Mouse (Mus musculus) limb, embryonic 13.5 days (tissue): Measurements from ENCODE around the gene Snn. TPM values are rescaled to one million over a fixed set of nuclear protein-coding genes. Genes with fewer than 3 reads are reported as not detected.

Source experiments
- ATAC-seq: fragments of 200-750 bp; cut with Nextera tagmentation; 2 replicates; pipeline ENCODE4 v1.8.0; 2017; ENCODE audit warnings: low read depth, moderate number of reproducible peaks, moderate TSS enrichment; ENCODE audit not compliant: low FRiP score
- H3K27ac ChIP-seq: fragments of 300-500 bp; sonication (generic); 2 replicates; pipeline ENCODE4 v1.5.1; 2015; ENCODE audit warnings: inconsistent platforms, mild to moderate bottlenecking, moderate library complexity
- H3K27me3 ChIP-seq: fragments of 300-500 bp; sonication (generic); 2 replicates; pipeline ENCODE4 v1.6.1; 2015; ENCODE audit warnings: mild to moderate bottlenecking, inconsistent platforms
- H3K36me3 ChIP-seq: fragments of 300-500 bp; sonication (generic); 2 replicates; pipeline ENCODE4 v1.6.1; 2015; ENCODE audit warnings: inconsistent platforms, mild to moderate bottlenecking, moderate library complexity
- H3K4me1 ChIP-seq: fragments of 300-500 bp; sonication (generic); 2 replicates; pipeline ENCODE4 v1.6.1; 2015; ENCODE audit warnings: inconsistent platforms
- H3K4me2 ChIP-seq: fragments of 300-500 bp; sonication (generic); replicated peaks from 2 replicates; pipeline ENCODE4 v1.6.1; 2015; ENCODE audit warnings: inconsistent platforms, mild to moderate bottlenecking, moderate library complexity
- H3K4me3 ChIP-seq: fragments of 300-500 bp; sonication (generic); 2 replicates; pipeline ENCODE4 v1.5.1; 2015; ENCODE audit warnings: moderate library complexity, mild to moderate bottlenecking, inconsistent platforms
- H3K9ac ChIP-seq: fragments of 300-500 bp; sonication (generic); 2 replicates; pipeline ENCODE4 v1.6.1; 2015; ENCODE audit warnings: mild to moderate bottlenecking, inconsistent platforms
- H3K9me3 ChIP-seq: fragments of 300-500 bp; sonication (generic); 2 replicates; pipeline ENCODE4 v1.6.1; 2016; ENCODE audit warnings: inconsistent platforms
- WGBS: fragments of 180-500 bp; shearing (Covaris S2); methylation state at CpG from one replicate; pipeline ENCODE4 v1.1.7; 2015; 5-methylcytosine and 5-hydroxymethylcytosine counted together
- polyA plus RNA-seq: library from polyadenylated mRNA; unstranded; fragments of >200 nt; fragmentation: Nextera tagmentation; extraction: Ambion mirVana; gene quantifications from 2 replicates; pipeline ENCODE4 v1.2.1, GENCODE M21; 2015

Gene Snn
- polyA plus RNA-seq, 1 experiment from 2014 or later: 44.0 TPM

- H3K9me3 ChIP-seq: no peaks in the 10 kb centered on the region
- no peak overlapping the region for H3K27ac ChIP-seq
- H3K4me3 ChIP-seq: no peak overlapping the region
- no peak overlapping the region for H3K4me2 ChIP-seq
- 82% methylated on average over 4 of the region's 4 CpGs for WGBS
- peaks cover 6% of the 10 kb centered on the region; the same call in 1 of the 2 replicates for H3K4me1 ChIP-seq
- peaks cover 74% of the 10 kb centered on the region for H3K36me3 ChIP-seq
- no peak for ATAC-seq
- H3K9ac ChIP-seq: no peak overlapping the region
- no peaks in the 10 kb centered on the region for H3K27me3 ChIP-seq
Measured at GRCm38 (mm10) chr16:11092061-11092460, 31.3 kb downstream of the Snn start.

GRCm38 (mm10) chr16:11092523-11092922 is 31.8 kb downstream of the Snn start:
- Histone ChIP-seq H3K27me3 (no peaks in the 10 kb centered on the region), H3K27ac (no peak overlapping the region), H3K9me3 (no peaks in the 10 kb centered on the region), H3K4me1 (peaks cover 8% of the 10 kb centered on the region; the same call in 1 of the 2 replicates), H3K36me3 (peaks cover 69% of the 10 kb centered on the region), H3K4me3 (no peak overlapping the region), H3K4me2 (no peak overlapping the region), H3K9ac (no peak overlapping the region)
- ATAC-seq: no peak
- WGBS: 76% methylated on average over 3 of the region's 3 CpGs

GRCm38 (mm10) chr16:11093717-11094386 is 33.1 kb downstream of the Snn start:
- no peaks in the 10 kb centered on the region for H3K9me3 ChIP-seq
- ATAC-seq: no peak
- H3K36me3 ChIP-seq: peaks cover 56% of the 10 kb centered on the region
- H3K4me1 ChIP-seq: peaks cover 13% of the 10 kb centered on the region
- H3K27ac ChIP-seq: no peak overlapping the region
- no peaks in the 10 kb centered on the region for H3K27me3 ChIP-seq
- H3K9ac ChIP-seq: no peak overlapping the region
- no peak overlapping the region for H3K4me2 ChIP-seq
- WGBS: 93% methylated on average over 13 of the region's 13 CpGs
- H3K4me3 ChIP-seq: no peak overlapping the region

- Histone ChIP-seq H3K27me3 (no peaks in the 10 kb centered on the region), H3K4me3 (no peak overlapping the region), H3K36me3 (peaks cover 40% of the 10 kb centered on the region), H3K27ac (no peak overlapping the region), H3K4me2 (no peak overlapping the region), H3K9me3 (no peaks in the 10 kb centered on the region), H3K9ac (no peak overlapping the region), H3K4me1 (peaks cover 13% of the 10 kb centered on the region)
- ATAC-seq: no peak
- 75% methylated on average over 3 of the region's 3 CpGs for WGBS
Measured at GRCm38 (mm10) chr16:11097301-11097700, 36.6 kb downstream of the Snn start.

GRCm38 (mm10) chr16:11104905-11105304 is 44.2 kb downstream of the Snn start:
- ATAC-seq: no peak
- Histone ChIP-seq H3K27ac (no peak overlapping the region), H3K36me3 (peaks cover 46% of the 10 kb centered on the region), H3K4me2 (no peak overlapping the region), H3K9me3 (no peaks in the 10 kb centered on the region), H3K27me3 (no peaks in the 10 kb centered on the region), H3K9ac (no peak overlapping the region), H3K4me3 (no peak overlapping the region), H3K4me1 (no peaks in the 10 kb centered on the region)
- WGBS: 95% methylated on average over 1 of the region's 1 CpGs

GRCm38 (mm10) chr16:11109198-11109740 is 48.5 kb downstream of the Snn start:
- 73% methylated on average over 4 of the region's 4 CpGs for WGBS
- Histone ChIP-seq H3K4me1 (no peaks in the 10 kb centered on the region), H3K4me2 (no peak overlapping the region), H3K36me3 (peaks cover 38% of the 10 kb centered on the region), H3K4me3 (no peak overlapping the region), H3K9me3 (no peaks in the 10 kb centered on the region), H3K9ac (no peak overlapping the region), H3K27ac (no peak overlapping the region), H3K27me3 (no peaks in the 10 kb centered on the region)
- ATAC-seq: no peak

GRCm38 (mm10) chr16:11122625-11123024 is 61.9 kb downstream of the Snn start:
- H3K4me3 ChIP-seq: no peak overlapping the region
- no peaks in the 10 kb centered on the region for H3K9me3 ChIP-seq
- H3K27ac ChIP-seq: no peak overlapping the region
- ATAC-seq: no peak
- H3K27me3 ChIP-seq: no peaks in the 10 kb centered on the region
- peaks cover 74% of the 10 kb centered on the region for H3K36me3 ChIP-seq
- H3K9ac ChIP-seq: no peak overlapping the region
- no peaks in the 10 kb centered on the region for H3K4me1 ChIP-seq
- no peak overlapping the region for H3K4me2 ChIP-seq
- 93% methylated on average over 2 of the region's 2 CpGs for WGBS

- ATAC-seq: no peak
- H3K4me1 ChIP-seq: no peaks in the 10 kb centered on the region
- H3K4me2 ChIP-seq: no peak overlapping the region
- peaks cover 76% of the 10 kb centered on the region for H3K36me3 ChIP-seq
- 81% methylated on average over 1 of the region's 1 CpGs for WGBS
- no peaks in the 10 kb centered on the region for H3K9me3 ChIP-seq
- no peak overlapping the region for H3K9ac ChIP-seq
- no peak overlapping the region for H3K27ac ChIP-seq
- H3K27me3 ChIP-seq: no peaks in the 10 kb centered on the region
- H3K4me3 ChIP-seq: no peak overlapping the region
Measured at GRCm38 (mm10) chr16:11124110-11124509, 63.4 kb downstream of the Snn start.

Other genes with a start within 250 kb of the Snn start
- gene Gm11172, start 248.0 kb upstream of the Snn start, polyA plus RNA-seq: not detected in 2 replicates
- 4.2 and 4.8 TPM in 2 replicates for gene Rmi2, start 225.9 kb upstream of the Snn start, polyA plus RNA-seq
- 103 and 105 TPM in 2 replicates for gene Litaf, start 5.2 kb downstream of the Snn start, polyA plus RNA-seq
- 35.5 and 39.8 TPM in 2 replicates for gene Txndc11, start 73.7 kb downstream of the Snn start, polyA plus RNA-seq
- 91.8 and 99.0 TPM in 2 replicates for gene Zc3h7a, start 115.4 kb downstream of the Snn start, polyA plus RNA-seq
- 193 and 195 TPM in 2 replicates for gene Rsl1d1, start 142.4 kb downstream of the Snn start, polyA plus RNA-seq
- gene Gspt1, start 193.4 kb downstream of the Snn start, polyA plus RNA-seq: 75.2 and 77.2 TPM in 2 replicates